Mouse (Mus musculus): ENCODE measurements around the gene Tln1.

Gene Tln1

GRCm38 (mm10) chr4:43546375-43547047, 16.0 kb downstream of the Tln1 start:
- DNase-seq, result no peak

- DNase-seq, result no peak
These were observed 20.4 kb downstream of the Tln1 start for GRCm38 (mm10) chr4:43542044-43542443.

- no peak for DNase-seq
These were observed 26.5 kb downstream of the Tln1 start for GRCm38 (mm10) chr4:43536031-43536430.

- no peak for DNase-seq
These were observed 26.9 kb downstream of the Tln1 start for GRCm38 (mm10) chr4:43535628-43536027.

- DNase-seq, result no peak
These were observed 29.2 kb downstream of the Tln1 start for GRCm38 (mm10) chr4:43533270-43533669.

- peak; percentile 84 for DNase-seq
These were observed 31.9 kb downstream of the Tln1 start for GRCm38 (mm10) chr4:43530581-43530980.

- no peak for DNase-seq
These were observed 32.4 kb downstream of the Tln1 start for GRCm38 (mm10) chr4:43530081-43530501.

GRCm38 (mm10) chr4:43528487-43528886, 34.0 kb downstream of the Tln1 start:
- peak; percentile 53 for DNase-seq

- DNase-seq, result peak; percentile 36
These were observed 34.6 kb downstream of the Tln1 start for GRCm38 (mm10) chr4:43527880-43528279.

GRCm38 (mm10) chr4:43519956-43520355, 42.5 kb downstream of the Tln1 start:
- peak; percentile 85 for DNase-seq

- DNase-seq, result no peak
These were observed 42.9 kb downstream of the Tln1 start for GRCm38 (mm10) chr4:43519551-43519950.

- DNase-seq, result no peak
These were observed 46.5 kb downstream of the Tln1 start for GRCm38 (mm10) chr4:43515764-43516708.

GRCm38 (mm10) chr4:43513791-43514190, 48.7 kb downstream of the Tln1 start:
- no peak for DNase-seq

- no peak for DNase-seq
These were observed 49.2 kb downstream of the Tln1 start for GRCm38 (mm10) chr4:43513300-43513699.

GRCm38 (mm10) chr4:43512653-43513052, 49.8 kb downstream of the Tln1 start:
- no peak for DNase-seq

GRCm38 (mm10) chr4:43511675-43512454, 50.6 kb downstream of the Tln1 start:
- no peak for DNase-seq

- DNase-seq, result no peak
These were observed 53.4 kb downstream of the Tln1 start for GRCm38 (mm10) chr4:43509109-43509508.

- DNase-seq, result peak; percentile 79
These were observed 53.9 kb downstream of the Tln1 start for GRCm38 (mm10) chr4:43508666-43508997.

- DNase-seq, result no peak
These were observed 54.4 kb downstream of the Tln1 start for GRCm38 (mm10) chr4:43507938-43508665.

GRCm38 (mm10) chr4:43506536-43507185, 55.8 kb downstream of the Tln1 start, which contains the start of gene Car9:
Gene Car9, plus strand, starts transcription at chr4:43506966.
- DNase-seq, result no peak

- DNase-seq, result no peak
These were observed 56.4 kb downstream of the Tln1 start for GRCm38 (mm10) chr4:43506074-43506473.

GRCm38 (mm10) chr4:43504269-43504668, 58.2 kb downstream of the Tln1 start:
- DNase-seq, result no peak
